Mouse (Mus musculus) testis, postnatal 10 days (tissue): ENCODE results near the gene 2510009E07Rik.

Experiments used
- DNase-seq: peaks from one replicate; pipeline ENCODE4 v3.0.0; 2021; ENCODE audit warnings: low spot score

2510009E07Rik gene

GRCm38 (mm10) chr16:21636156-21636853 lies 58.2 kb downstream of the 2510009E07Rik start:
- no peak for DNase-seq

- DNase-seq: no peak
Measured at GRCm38 (mm10) chr16:21634460-21634859, 60.0 kb downstream of the 2510009E07Rik start.

- no peak for DNase-seq
Measured at GRCm38 (mm10) chr16:21631815-21632222, 62.6 kb downstream of the 2510009E07Rik start.

GRCm38 (mm10) chr16:21630614-21631013 lies 63.9 kb downstream of the 2510009E07Rik start:
- no peak for DNase-seq

GRCm38 (mm10) chr16:21628061-21628591 lies 66.3 kb downstream of the 2510009E07Rik start:
- DNase-seq: no peak

GRCm38 (mm10) chr16:21627248-21627647 lies 67.2 kb downstream of the 2510009E07Rik start:
- DNase-seq: no peak

GRCm38 (mm10) chr16:21625784-21626634 lies 68.5 kb downstream of the 2510009E07Rik start:
- DNase-seq: no peak

GRCm38 (mm10) chr16:21620630-21621029 lies 73.8 kb downstream of the 2510009E07Rik start:
- no peak for DNase-seq

- DNase-seq: no peak
Measured at GRCm38 (mm10) chr16:21615802-21616201, 78.7 kb downstream of the 2510009E07Rik start.

GRCm38 (mm10) chr16:21610473-21610872 lies 84.0 kb downstream of the 2510009E07Rik start:
- peak; percentile 12 for DNase-seq

- DNase-seq: peak; percentile 44
Measured at GRCm38 (mm10) chr16:21608176-21608865, 86.1 kb downstream of the 2510009E07Rik start.

- peak; percentile 26 for DNase-seq
Measured at GRCm38 (mm10) chr16:21607651-21608040, 86.8 kb downstream of the 2510009E07Rik start.

- peak; percentile 33 for DNase-seq
Measured at GRCm38 (mm10) chr16:21607021-21607650, 87.3 kb downstream of the 2510009E07Rik start.

GRCm38 (mm10) chr16:21606249-21607020 lies 88.0 kb downstream of the 2510009E07Rik start:
- DNase-seq: peak; percentile 27

GRCm38 (mm10) chr16:21604354-21604753 lies 90.1 kb downstream of the 2510009E07Rik start:
- peak; percentile 16 for DNase-seq
